Mouse (Mus musculus): ENCODE results near the gene Clasp1.

GRCm38 (mm10) chr1:118393916-118394315 is 5.1 kb downstream of the Clasp1 start:
- TF ChIP-seq EP300 (IDR thresholded peaks at IDR 0.05; ENCODE audit: low read depth in 1 of 2, low read length in 2 of 2) (no peak), CTCF (IDR thresholded peaks at IDR 0.05 in 2 of 3, conservative IDR thresholded peaks at IDR 0.05 in 1 of 3; ENCODE audit: control insufficient read depth in 1 of 3, insufficient read depth in 1 of 3, low read depth in 2 of 3, low read length in 3 of 3, poor library complexity in 1 of 3, severe bottlenecking in 1 of 3) (no peak), ZNF384 (IDR thresholded peaks at IDR 0.05; ENCODE audit: low read depth, low read length) (no peak), ZMIZ1 (IDR thresholded peaks at IDR 0.05; ENCODE audit: low read depth, low read length) (no peak), POLR2AphosphoS5 (IDR thresholded peaks at IDR 0.05; ENCODE audit: borderline replicate concordance, low read depth, low read length) (no peak)

All from MEL (cell line).